Mouse (Mus musculus) liver, embryonic 16.5 days (tissue): ENCODE data around the gene Loxl3. TPM values are rescaled to one million over a fixed set of nuclear protein-coding genes. Genes with fewer than 3 reads are reported as not detected.

Experiments
- ATAC-seq: fragments of 200-750 bp; cut with Nextera tagmentation; 2 replicates; pipeline ENCODE4 v1.8.0; 2017; ENCODE audit warnings: low read depth, mild to moderate bottlenecking, moderate number of reproducible peaks, moderate library complexity
- H3K27ac ChIP-seq: fragments of 300-500 bp; sonication (generic); 2 replicates; pipeline ENCODE4 v1.5.1; 2014; ENCODE audit warnings: mild to moderate bottlenecking, low read length
- H3K27me3 ChIP-seq: fragments of 300-500 bp; sonication (generic); 2 replicates; pipeline ENCODE4 v1.6.1; 2014; ENCODE audit warnings: low read depth, low read length, mixed read lengths; ENCODE audit not compliant: control insufficient read depth, insufficient read depth
- H3K36me3 ChIP-seq: fragments of 300-500 bp; sonication (generic); 2 replicates; pipeline ENCODE4 v1.6.1; 2014; ENCODE audit warnings: mild to moderate bottlenecking; ENCODE audit not compliant: control insufficient read depth, insufficient read depth
- H3K4me1 ChIP-seq: fragments of 300-500 bp; sonication (generic); 2 replicates; pipeline ENCODE4 v1.6.1; 2014; ENCODE audit warnings: low read depth, low read length, mixed read lengths; ENCODE audit not compliant: control insufficient read depth
- H3K4me2 ChIP-seq: fragments of 300-500 bp; sonication (generic); 2 replicates; pipeline ENCODE4 v1.6.1; 2014; ENCODE audit warnings: low read depth, low read length, mixed read lengths
- H3K4me3 ChIP-seq: fragments of 300-500 bp; sonication (generic); 2 replicates; pipeline ENCODE4 v1.5.1; 2014; ENCODE audit warnings: low read depth, mild to moderate bottlenecking, low read length
- H3K9ac ChIP-seq: fragments of 300-500 bp; sonication (generic); 2 replicates; pipeline ENCODE4 v1.6.1; 2014; ENCODE audit warnings: low read depth, low read length
- H3K9me3 ChIP-seq: fragments of 300-500 bp; sonication (generic); replicated peaks from 2 replicates; pipeline ENCODE4 v1.6.1; 2016; ENCODE audit warnings: low read length; ENCODE audit not compliant: control insufficient read depth
- WGBS: fragments of 180-500 bp; shearing (Covaris S2); extraction: QIAGEN DNeasy Blood & Tissue Kit; methylation state at CpG from one replicate; pipeline ENCODE4 v1.1.7; 2014; ENCODE audit not compliant: insufficient replicate concordance; 5-methylcytosine and 5-hydroxymethylcytosine counted together
- polyA plus RNA-seq: library from polyadenylated mRNA; unstranded; fragments of >200 nt; fragmentation: Nextera tagmentation; extraction: Ambion mirVana; gene quantifications from 2 replicates; pipeline ENCODE4 v1.2.1, GENCODE M21; 2015

The Loxl3 gene
- polyA plus RNA-seq, 1 experiment from 2014 or later = 2.1 TPM

DNA sequence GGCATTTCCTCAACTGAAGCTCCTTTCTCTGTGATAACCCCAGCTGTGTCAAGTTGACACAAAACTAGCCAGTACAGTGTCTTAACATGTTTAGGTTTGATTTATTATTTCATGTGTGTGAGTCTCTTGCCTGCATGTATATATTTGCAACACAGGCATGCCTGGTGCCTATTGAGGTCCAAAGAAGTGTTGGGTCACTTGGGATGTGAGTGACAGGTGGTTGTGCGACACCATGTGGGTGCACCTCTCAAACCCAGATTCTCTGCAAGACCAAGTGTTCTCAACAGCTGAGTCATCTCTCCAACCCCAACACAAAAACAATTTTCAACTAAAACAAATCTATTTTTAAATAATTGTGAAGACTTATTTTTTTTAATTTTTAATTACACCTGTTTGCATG lies 30.9 kb upstream of the Loxl3 start:
- Histone ChIP-seq H3K27ac (no peak overlapping the region), H3K4me2 (no peak overlapping the region), H3K4me3 (no peak overlapping the region), H3K4me1 (peaks cover 27% of the 10 kb centered on the region), H3K36me3 (no peaks in the 10 kb centered on the region), H3K9me3 (no peaks in the 10 kb centered on the region), H3K27me3 (no peaks in the 10 kb centered on the region), H3K9ac (no peak overlapping the region)
- no peak for ATAC-seq
- WGBS = 86% methylated on average over 1 of the region's 1 CpGs

DNA sequence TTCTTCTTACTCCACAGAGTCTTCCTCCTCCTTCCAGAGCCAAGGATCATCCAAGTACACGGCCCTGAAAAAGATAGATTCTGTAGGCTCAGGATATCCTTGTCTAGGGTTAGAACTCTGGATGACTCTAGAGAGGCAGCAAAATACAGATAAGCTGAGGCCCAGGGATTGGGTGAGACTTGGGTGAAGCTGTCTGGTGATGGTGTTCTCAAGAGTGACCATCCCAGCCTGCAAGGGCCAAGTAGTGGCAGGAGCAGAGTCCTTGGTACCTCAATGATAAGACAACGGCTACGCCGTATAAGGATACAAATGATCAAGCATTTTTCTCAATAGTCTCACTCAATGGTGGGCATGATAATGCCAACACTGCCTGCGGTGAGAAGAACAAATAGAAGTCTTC lies 30.1 kb upstream of the Loxl3 start:
- no peaks in the 10 kb centered on the region for H3K9me3 ChIP-seq
- peak; percentile 70 for ATAC-seq
- peaks cover 22% of the 10 kb centered on the region for H3K4me1 ChIP-seq
- no peak overlapping the region for H3K9ac ChIP-seq
- no peaks in the 10 kb centered on the region for H3K36me3 ChIP-seq
- no peaks in the 10 kb centered on the region for H3K27me3 ChIP-seq
- WGBS = 55% methylated on average over 5 of the region's 5 CpGs
- H3K4me3 ChIP-seq = no peak overlapping the region; the same call in 1 of the 2 replicates
- H3K4me2 ChIP-seq = peak overlapping the region; percentile 22; the same call in 1 of the 2 replicates
- H3K27ac ChIP-seq = peak overlapping the region; percentile 72

DNA sequence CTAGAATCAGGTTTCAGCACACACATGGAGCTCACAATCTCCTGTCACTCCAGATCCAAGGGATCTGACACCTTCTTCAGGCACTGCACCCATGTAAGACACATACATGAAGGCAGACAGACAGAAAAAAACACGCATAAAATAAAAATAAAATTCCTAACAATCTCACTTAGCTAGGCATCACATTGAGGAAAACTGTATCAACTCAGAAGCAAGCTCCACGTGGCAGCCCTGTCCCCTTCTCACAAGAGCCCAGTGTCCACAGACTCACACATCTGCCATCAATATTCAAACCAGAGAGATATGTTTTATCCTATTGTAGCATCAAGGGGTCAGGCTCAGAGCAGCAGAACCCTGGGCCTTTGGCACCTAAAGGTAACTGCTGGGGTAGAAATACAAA lies 29.7 kb upstream of the Loxl3 start:
- ATAC-seq = no peak
- Histone ChIP-seq H3K4me1 (peaks cover 22% of the 10 kb centered on the region), H3K9ac (no peak overlapping the region), H3K4me3 (no peak overlapping the region; the same call in 1 of the 2 replicates), H3K9me3 (no peaks in the 10 kb centered on the region), H3K4me2 (no peak overlapping the region), H3K27ac (peak overlapping the region; percentile 72), H3K36me3 (no peaks in the 10 kb centered on the region), H3K27me3 (no peaks in the 10 kb centered on the region)
- 52% methylated on average over 2 of the region's 2 CpGs for WGBS

DNA sequence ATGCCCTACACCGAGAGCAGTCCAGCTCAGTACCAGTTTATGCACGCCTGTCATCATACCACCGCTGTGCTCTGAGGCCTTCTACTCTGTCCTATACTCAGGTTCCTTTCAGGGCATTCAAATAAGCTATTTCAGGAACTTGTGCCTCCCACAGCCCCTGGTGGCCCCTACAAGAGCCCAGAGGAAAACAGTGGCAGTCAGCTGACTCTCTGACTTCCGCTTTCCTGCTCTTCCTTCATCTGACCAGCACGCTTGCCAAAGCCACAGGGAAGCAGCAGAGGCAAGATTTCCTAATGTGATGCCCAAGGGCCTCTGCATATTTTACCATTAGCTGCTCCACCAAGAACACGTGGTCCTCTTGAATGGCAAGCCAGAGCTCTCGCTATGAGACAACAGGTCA lies 29.1 kb upstream of the Loxl3 start:
- peak; percentile 54 for ATAC-seq
- H3K9ac ChIP-seq = no peak overlapping the region
- no peaks in the 10 kb centered on the region for H3K9me3 ChIP-seq
- H3K27ac ChIP-seq = peak overlapping the region; percentile 72
- H3K27me3 ChIP-seq = no peaks in the 10 kb centered on the region
- H3K4me2 ChIP-seq = no peak overlapping the region
- peaks cover 24% of the 10 kb centered on the region for H3K4me1 ChIP-seq
- H3K4me3 ChIP-seq = no peak overlapping the region
- no peaks in the 10 kb centered on the region for H3K36me3 ChIP-seq
- 36% methylated on average over 7 of the region's 7 CpGs for WGBS

DNA sequence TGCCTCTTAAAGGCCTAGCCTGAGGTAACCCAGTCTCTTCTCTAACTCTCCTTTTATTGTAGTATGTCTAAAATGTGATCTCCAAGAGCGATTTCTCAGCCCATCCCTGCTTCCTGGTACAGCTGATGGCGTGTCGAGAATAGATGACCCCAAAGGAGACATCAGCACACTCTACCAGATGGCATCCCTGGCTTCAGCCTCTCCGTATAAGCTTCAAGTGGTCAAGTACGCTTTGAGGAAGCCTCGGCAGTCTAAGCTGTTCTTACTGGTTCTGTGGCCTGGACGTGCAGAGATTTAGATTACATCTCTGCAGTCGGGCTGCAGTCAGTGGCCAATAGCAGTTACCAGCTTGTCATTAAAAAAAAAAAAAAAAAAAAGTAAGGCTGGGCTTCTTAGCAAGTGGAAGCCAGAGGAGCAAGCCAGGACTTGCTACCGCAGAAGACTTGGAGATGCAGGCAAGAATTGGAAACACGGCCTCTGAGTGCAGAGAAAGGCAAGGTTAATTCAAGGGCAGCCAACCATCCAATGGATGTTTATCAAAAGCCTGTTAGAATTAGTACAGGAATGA lies 28.4 kb upstream of the Loxl3 start:
- Histone ChIP-seq H3K4me3 (no peak overlapping the region), H3K27ac (peak overlapping the region; percentile 72), H3K4me2 (no peak overlapping the region), H3K36me3 (no peaks in the 10 kb centered on the region), H3K4me1 (peaks cover 31% of the 10 kb centered on the region), H3K9ac (no peak overlapping the region), H3K9me3 (no peaks in the 10 kb centered on the region), H3K27me3 (no peaks in the 10 kb centered on the region)
- no peak for ATAC-seq
- 64% methylated on average over 10 of the region's 10 CpGs for WGBS

DNA sequence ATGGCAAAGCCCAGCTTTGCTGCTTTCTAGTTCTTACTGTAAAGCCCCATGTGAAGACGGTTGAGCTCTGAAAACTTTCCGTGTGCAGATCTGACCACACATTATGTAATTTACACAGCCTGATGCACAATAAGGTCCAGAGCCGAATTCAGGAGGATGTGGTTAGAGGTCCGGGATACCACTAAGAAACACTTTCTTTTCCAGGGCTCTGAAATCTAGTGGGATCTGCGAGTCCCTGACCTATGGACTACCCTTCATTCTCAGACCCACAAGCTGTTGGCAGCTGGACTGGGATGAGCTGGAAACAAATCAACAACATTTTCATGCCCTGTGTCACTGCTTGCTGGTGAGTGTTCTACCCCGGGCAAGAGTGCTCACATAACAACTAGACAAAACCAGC lies 27.9 kb upstream of the Loxl3 start:
- ATAC-seq = no peak
- Histone ChIP-seq H3K27ac (peak overlapping the region; percentile 72; the same call in 1 of the 2 replicates), H3K4me3 (no peak overlapping the region), H3K4me1 (peaks cover 37% of the 10 kb centered on the region), H3K9ac (no peak overlapping the region), H3K27me3 (no peaks in the 10 kb centered on the region), H3K4me2 (no peak overlapping the region), H3K9me3 (no peaks in the 10 kb centered on the region), H3K36me3 (no peaks in the 10 kb centered on the region)
- 48% methylated on average over 6 of the region's 6 CpGs for WGBS

DNA sequence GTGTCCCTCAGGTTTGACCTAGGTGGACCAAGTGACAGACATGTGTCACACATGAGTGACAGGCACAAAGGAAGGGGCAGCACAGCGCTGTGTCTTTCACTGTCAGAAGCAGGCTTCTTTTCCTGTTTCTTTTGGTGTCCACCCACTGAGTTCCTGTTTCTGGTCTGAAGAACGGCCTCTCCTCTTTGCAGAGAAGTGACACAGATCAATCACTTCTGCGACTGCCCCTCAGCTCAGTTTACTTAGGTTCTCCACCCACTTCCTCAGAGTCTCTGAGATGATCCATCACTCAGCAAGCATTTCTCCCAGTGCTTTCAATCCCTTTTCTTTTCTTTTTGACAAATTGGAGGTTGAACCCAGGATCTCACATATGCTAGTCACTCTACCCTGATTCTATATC lies 25.3 kb upstream of the Loxl3 start:
- H3K4me1 ChIP-seq = peaks cover 50% of the 10 kb centered on the region
- no peak overlapping the region for H3K4me3 ChIP-seq
- no peaks in the 10 kb centered on the region for H3K9me3 ChIP-seq
- H3K4me2 ChIP-seq = no peak overlapping the region
- no peaks in the 10 kb centered on the region for H3K36me3 ChIP-seq
- no peaks in the 10 kb centered on the region for H3K27me3 ChIP-seq
- no peak overlapping the region for H3K9ac ChIP-seq
- WGBS = 30% methylated on average over 3 of the region's 3 CpGs
- ATAC-seq = no peak
- H3K27ac ChIP-seq = peak overlapping the region; percentile 54

DNA sequence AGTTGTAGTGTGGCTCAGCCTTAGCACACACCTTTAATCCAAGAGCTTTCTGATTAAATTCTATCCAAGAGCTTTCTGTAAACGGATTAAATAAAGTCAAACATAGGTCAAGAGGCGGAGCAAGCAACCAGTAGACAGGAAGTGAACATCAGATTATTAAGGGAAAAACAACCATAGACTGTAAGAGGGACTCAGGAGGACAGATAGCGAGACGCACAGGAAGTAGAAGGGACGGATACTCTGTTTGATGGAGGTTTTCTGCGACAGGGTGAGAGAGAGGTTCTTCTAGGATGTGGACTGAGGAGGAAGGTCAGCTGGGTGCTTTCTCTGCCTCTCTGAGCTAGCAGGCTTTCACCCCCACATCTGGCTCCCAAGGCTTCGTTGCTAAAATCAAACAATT lies 24.0 kb upstream of the Loxl3 start:
- Histone ChIP-seq H3K4me2 (peak overlapping the region; percentile 45), H3K4me3 (peak overlapping the region; percentile 32)

DNA sequence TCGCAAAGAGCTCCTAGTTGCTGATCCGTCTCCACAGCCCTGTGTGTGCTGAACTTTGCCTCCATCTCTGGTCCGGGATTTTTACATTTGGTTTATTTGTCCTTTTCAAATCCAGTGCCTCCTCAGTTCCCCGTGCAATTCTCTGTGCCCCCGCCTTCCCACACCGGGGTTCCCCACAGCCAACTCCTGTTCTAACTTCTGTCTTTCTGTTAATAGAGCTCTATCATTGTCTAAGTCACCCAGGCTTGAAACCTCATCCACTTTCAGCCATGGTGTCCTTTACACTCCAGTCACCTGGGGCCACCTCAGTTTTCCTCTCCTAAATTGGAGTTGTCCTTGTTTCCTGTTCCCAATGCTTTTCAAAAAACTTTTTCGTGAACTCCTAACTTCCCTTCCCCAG lies 22.7 kb upstream of the Loxl3 start:
- Histone ChIP-seq H3K9ac (no peak overlapping the region), H3K4me3 (no peak overlapping the region), H3K27me3 (no peaks in the 10 kb centered on the region), H3K36me3 (no peaks in the 10 kb centered on the region), H3K4me1 (peaks cover 55% of the 10 kb centered on the region), H3K9me3 (no peaks in the 10 kb centered on the region), H3K4me2 (no peak overlapping the region), H3K27ac (peak overlapping the region; percentile 49; the same call in 1 of the 2 replicates)
- WGBS = 67% methylated on average over 7 of the region's 7 CpGs
- ATAC-seq = no peak

More for the DNA sequence above, 24.0 kb upstream of the Loxl3 start:
- Histone ChIP-seq H3K9ac (peak overlapping the region; percentile 54), H3K4me1 (peaks cover 48% of the 10 kb centered on the region), H3K27ac (peak overlapping the region; percentile 76), H3K27me3 (no peaks in the 10 kb centered on the region), H3K9me3 (no peaks in the 10 kb centered on the region), H3K36me3 (no peaks in the 10 kb centered on the region)
- ATAC-seq = no peak
- 15% methylated on average over 7 of the region's 7 CpGs for whole genome bisulfite sequencing
